Mouse (Mus musculus): ENCODE data around the gene Gm9195. TPM values are rescaled to one million over a fixed set of nuclear protein-coding genes. Genes with fewer than 3 reads are reported as not detected.

The Gm9195 gene
- polyA plus RNA-seq, 1 experiment from 2014 or later: not detected

DNA sequence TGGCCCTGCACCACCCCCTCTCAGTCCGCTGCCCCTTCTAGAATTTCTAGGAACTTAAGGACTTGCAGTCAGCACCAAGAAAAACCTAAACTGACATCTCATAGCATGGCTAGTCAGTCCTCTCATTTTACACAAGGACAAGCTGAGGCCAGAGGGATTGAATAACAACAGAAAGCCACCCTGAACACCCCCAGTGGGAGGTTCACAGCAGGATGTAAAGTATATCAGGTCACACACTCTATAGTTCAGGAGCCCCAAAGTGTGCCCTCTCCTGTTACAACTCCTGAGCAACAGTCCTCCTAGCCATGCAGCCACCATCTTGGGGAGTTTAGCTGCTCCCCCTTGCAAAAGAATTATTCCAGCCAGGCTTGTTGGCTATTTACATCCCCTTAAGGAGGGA, 2.1 kb upstream of the Gm9195 start:
- Histone ChIP-seq H3K9ac (ENCODE audit: low read depth, low read length) (no peak overlapping the region), H3K9me3 (ENCODE audit: control insufficient read depth) (no peaks in the 10 kb centered on the region), H3K4me1 (replicated peaks; ENCODE audit: control insufficient read depth, insufficient read depth, low read length) (no peaks in the 10 kb centered on the region), H3K27ac (ENCODE audit: low read depth, low read length) (no peak overlapping the region), H3K27me3 (replicated peaks; ENCODE audit: control insufficient read depth, insufficient read depth, low read length) (no peaks in the 10 kb centered on the region), H3K4me3 (ENCODE audit: low read depth, low read length) (no peak overlapping the region), H3K4me2 (replicated peaks; ENCODE audit: low read depth) (no peak overlapping the region), H3K36me3 (ENCODE audit: control insufficient read depth, insufficient read depth) (no peaks in the 10 kb centered on the region)
- TF ChIP-seq CTCF (IDR thresholded peaks at IDR 0.05; ENCODE audit: low read depth): no peak
- WGBS: 100% methylated on average over 1 of the region's 1 CpGs
- ATAC-seq: no peak

DNA sequence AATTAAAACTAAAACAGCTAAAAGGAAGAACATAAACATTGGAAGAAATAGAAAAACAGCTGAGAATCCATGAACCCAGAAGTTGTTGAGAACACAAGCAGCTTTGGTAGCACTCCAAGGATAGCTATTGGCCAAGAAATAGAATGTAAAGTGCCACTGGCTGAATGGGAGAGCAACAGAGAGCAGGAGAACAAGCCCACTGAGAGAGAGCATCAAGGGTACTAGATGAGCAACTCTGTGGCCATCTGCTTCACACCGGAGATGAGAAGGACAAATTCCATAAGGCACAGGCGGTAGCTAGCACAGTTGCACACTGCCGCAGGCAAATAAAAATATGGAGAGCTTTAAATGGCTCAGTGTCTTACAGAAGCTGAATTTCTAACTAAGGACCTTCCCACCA, 1.3 kb downstream of the Gm9195 start:
- WGBS: 89% methylated on average over 3 of the region's 3 CpGs
- Histone ChIP-seq H3K4me2 (replicated peaks; ENCODE audit: low read depth) (no peak overlapping the region), H3K9me3 (ENCODE audit: control insufficient read depth) (no peaks in the 10 kb centered on the region)

DNA sequence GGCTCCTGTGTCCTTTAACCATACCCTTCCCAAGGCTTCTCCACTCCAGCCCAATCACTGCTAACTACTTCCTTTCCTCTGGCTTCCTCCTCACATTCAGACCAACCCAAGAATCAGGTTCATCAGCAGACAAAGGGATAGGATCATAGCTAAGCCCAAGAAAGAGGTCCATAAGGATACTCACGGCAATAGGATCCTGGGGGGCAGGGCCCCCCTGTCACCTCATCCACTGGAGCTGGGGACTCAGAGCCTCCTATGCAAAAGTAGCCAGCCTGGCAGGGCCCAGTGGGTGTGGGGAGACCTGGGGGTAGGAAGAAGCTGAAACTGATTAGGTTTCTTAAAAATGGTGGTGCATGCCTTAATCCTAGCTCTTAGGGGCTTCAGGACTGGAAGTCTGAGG, 17.1 kb downstream of the Gm9195 start:
- no peak overlapping the region for H3K4me3 ChIP-seq (ENCODE audit: low read depth, low read length)
- no peaks in the 10 kb centered on the region for H3K27me3 ChIP-seq (replicated peaks; ENCODE audit: control insufficient read depth, insufficient read depth, low read length)
- no peak overlapping the region for H3K27ac ChIP-seq (ENCODE audit: low read depth, low read length)
- TF ChIP-seq CTCF (IDR thresholded peaks at IDR 0.05; ENCODE audit: low read depth): no peak
- ATAC-seq: no peak
- no peaks in the 10 kb centered on the region for H3K4me1 ChIP-seq (replicated peaks; ENCODE audit: control insufficient read depth, insufficient read depth, low read length)
- H3K9ac ChIP-seq (ENCODE audit: low read depth, low read length): no peak overlapping the region
- no peaks in the 10 kb centered on the region for H3K36me3 ChIP-seq (ENCODE audit: control insufficient read depth, insufficient read depth)
- WGBS: 74% methylated on average over 1 of the region's 1 CpGs
- H3K4me2 ChIP-seq (replicated peaks; ENCODE audit: low read depth): no peak overlapping the region
- no peaks in the 10 kb centered on the region for H3K9me3 ChIP-seq (ENCODE audit: control insufficient read depth)

More for the DNA sequence above, 1.3 kb downstream of the Gm9195 start:
- H3K4me1 ChIP-seq (replicated peaks; ENCODE audit: control insufficient read depth, insufficient read depth, low read length): no peaks in the 10 kb centered on the region
- H3K27me3 ChIP-seq (replicated peaks; ENCODE audit: control insufficient read depth, insufficient read depth, low read length): no peaks in the 10 kb centered on the region
- no peak overlapping the region for H3K9ac ChIP-seq (ENCODE audit: low read depth, low read length)
- no peaks in the 10 kb centered on the region for H3K36me3 ChIP-seq (ENCODE audit: control insufficient read depth, insufficient read depth)
- no peak overlapping the region for H3K27ac ChIP-seq (ENCODE audit: low read depth, low read length)
- no peak overlapping the region for H3K4me3 ChIP-seq (ENCODE audit: low read depth, low read length)
- no peak for ATAC-seq
- no peak for TF ChIP-seq CTCF (IDR thresholded peaks at IDR 0.05; ENCODE audit: low read depth)

- Histone ChIP-seq H3K4me1 (replicated peaks; ENCODE audit: control insufficient read depth, insufficient read depth, low read length) (no peaks in the 10 kb centered on the region), H3K27me3 (replicated peaks; ENCODE audit: control insufficient read depth, insufficient read depth, low read length) (no peaks in the 10 kb centered on the region), H3K9ac (ENCODE audit: low read depth, low read length) (no peak overlapping the region), H3K27ac (ENCODE audit: low read depth, low read length) (no peak overlapping the region), H3K4me2 (replicated peaks; ENCODE audit: low read depth) (no peak overlapping the region), H3K9me3 (ENCODE audit: control insufficient read depth) (no peaks in the 10 kb centered on the region), H3K4me3 (ENCODE audit: low read depth, low read length) (no peak overlapping the region), H3K36me3 (ENCODE audit: control insufficient read depth, insufficient read depth) (no peaks in the 10 kb centered on the region)
- WGBS: 45% methylated on average over 4 of the region's 4 CpGs
- no peak for TF ChIP-seq CTCF (IDR thresholded peaks at IDR 0.05; ENCODE audit: low read depth)
- ATAC-seq: no peak
These were observed 23.2 kb downstream of the Gm9195 start for GRCm38 (mm10) chr14:72468429-72468828.

DNA sequence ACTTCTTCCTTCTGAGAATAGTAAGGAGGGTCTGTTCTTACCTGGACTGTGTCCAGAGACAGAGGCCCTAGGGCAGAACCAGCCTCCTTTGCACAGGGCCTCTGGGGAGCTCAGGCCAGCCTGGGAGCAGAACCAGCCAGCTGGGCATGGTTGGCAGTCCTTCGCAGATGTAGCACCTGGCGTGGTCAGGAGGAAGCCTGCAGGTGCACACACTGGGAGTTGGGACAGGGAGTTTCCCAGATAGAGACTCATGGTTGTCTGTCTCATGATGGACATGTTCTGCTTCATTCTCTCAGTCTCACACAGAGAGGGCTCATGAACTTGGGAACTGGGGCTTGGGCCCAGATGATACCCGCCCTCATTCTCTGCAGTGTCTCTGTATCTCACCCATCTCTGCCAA, 25.3 kb downstream of the Gm9195 start:
- H3K27ac ChIP-seq (ENCODE audit: low read depth, low read length): no peak overlapping the region
- WGBS: 93% methylated on average over 3 of the region's 3 CpGs
- ATAC-seq: no peak
- no peaks in the 10 kb centered on the region for H3K27me3 ChIP-seq (replicated peaks; ENCODE audit: control insufficient read depth, insufficient read depth, low read length)
- no peaks in the 10 kb centered on the region for H3K4me1 ChIP-seq (replicated peaks; ENCODE audit: control insufficient read depth, insufficient read depth, low read length)
- no peak for TF ChIP-seq CTCF (IDR thresholded peaks at IDR 0.05; ENCODE audit: low read depth)
- H3K4me3 ChIP-seq (ENCODE audit: low read depth, low read length): no peak overlapping the region
- no peaks in the 10 kb centered on the region for H3K36me3 ChIP-seq (ENCODE audit: control insufficient read depth, insufficient read depth)
- no peak overlapping the region for H3K4me2 ChIP-seq (replicated peaks; ENCODE audit: low read depth)
- H3K9me3 ChIP-seq (ENCODE audit: control insufficient read depth): no peaks in the 10 kb centered on the region
- H3K9ac ChIP-seq (ENCODE audit: low read depth, low read length): no peak overlapping the region

- 74% methylated on average over 1 of the region's 1 CpGs for WGBS
- Histone ChIP-seq H3K9ac (ENCODE audit: low read depth, low read length) (no peak overlapping the region), H3K36me3 (ENCODE audit: control insufficient read depth, insufficient read depth) (no peaks in the 10 kb centered on the region)
These were observed 30.0 kb downstream of the Gm9195 start for GRCm38 (mm10) chr14:72461591-72461990.

GRCm38 (mm10) chr14:72460291-72460690, 31.3 kb downstream of the Gm9195 start:
- no peaks in the 10 kb centered on the region for H3K9me3 ChIP-seq (ENCODE audit: control insufficient read depth)
- TF ChIP-seq CTCF (IDR thresholded peaks at IDR 0.05; ENCODE audit: low read depth): no peak
- no peaks in the 10 kb centered on the region for H3K36me3 ChIP-seq (ENCODE audit: control insufficient read depth, insufficient read depth)
- H3K27me3 ChIP-seq (replicated peaks; ENCODE audit: control insufficient read depth, insufficient read depth, low read length): no peaks in the 10 kb centered on the region
- no peak overlapping the region for H3K27ac ChIP-seq (ENCODE audit: low read depth, low read length)
- no peak for ATAC-seq
- WGBS: 74% methylated on average over 2 of the region's 2 CpGs
- no peaks in the 10 kb centered on the region for H3K4me1 ChIP-seq (replicated peaks; ENCODE audit: control insufficient read depth, insufficient read depth, low read length)
- no peak overlapping the region for H3K4me3 ChIP-seq (ENCODE audit: low read depth, low read length)
- no peak overlapping the region for H3K4me2 ChIP-seq (replicated peaks; ENCODE audit: low read depth)
- H3K9ac ChIP-seq (ENCODE audit: low read depth, low read length): no peak overlapping the region

More at GRCm38 (mm10) chr14:72461591-72461990, 30.0 kb downstream of the Gm9195 start:
- ATAC-seq: no peak
- no peak for TF ChIP-seq CTCF (IDR thresholded peaks at IDR 0.05; ENCODE audit: low read depth)
- Histone ChIP-seq H3K4me2 (replicated peaks; ENCODE audit: low read depth) (no peak overlapping the region), H3K4me3 (ENCODE audit: low read depth, low read length) (no peak overlapping the region), H3K27ac (ENCODE audit: low read depth, low read length) (no peak overlapping the region), H3K9me3 (ENCODE audit: control insufficient read depth) (no peaks in the 10 kb centered on the region), H3K4me1 (replicated peaks; ENCODE audit: control insufficient read depth, insufficient read depth, low read length) (no peaks in the 10 kb centered on the region), H3K27me3 (replicated peaks; ENCODE audit: control insufficient read depth, insufficient read depth, low read length) (no peaks in the 10 kb centered on the region)
